Mouse (Mus musculus) granulocyte monocyte progenitor cell, adult 5-6 weeks (primary cell): ENCODE measurements at regions not wholly inside any gene's neighbourhood (a gene's known extent, or its start where the extent isn't known, plus 50 kb on each side); places are given as distances from the start of the nearest gene placed in this dataset.

Experiments used
- ATAC-seq: replicated peaks from 2 replicates; pipeline ENCODE4 v1.8.0; 2016; ENCODE audit warnings: mild to moderate bottlenecking, moderate TSS enrichment, inconsistent platforms; ENCODE audit not compliant: poor library complexity, severe bottlenecking

- no peak for ATAC-seq
Measured at GRCm38 (mm10) chr12:77749438-77750007, 444.5 kb upstream of the Gm6657 start.

DNA sequence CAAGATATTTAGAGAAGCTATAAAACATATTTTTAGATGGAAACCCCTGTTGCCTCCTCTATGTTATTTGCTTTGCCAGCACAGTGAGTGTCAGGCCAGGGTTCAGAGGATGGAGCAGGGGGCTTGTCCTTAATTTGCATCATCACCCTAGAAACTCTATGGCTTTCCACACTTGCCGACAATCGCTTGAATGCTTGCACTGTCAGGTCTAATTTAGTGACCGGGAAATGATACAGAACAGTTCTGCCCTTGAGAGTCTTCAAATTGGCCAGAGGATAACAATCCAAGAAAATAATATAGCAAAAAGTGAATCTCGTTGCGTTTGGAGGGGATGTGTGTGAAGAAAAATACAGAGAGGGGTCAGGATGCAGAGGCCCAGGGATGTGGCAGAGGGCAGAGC is 441.9 kb upstream of the Gm6657 start:
- ATAC-seq = no peak

DNA sequence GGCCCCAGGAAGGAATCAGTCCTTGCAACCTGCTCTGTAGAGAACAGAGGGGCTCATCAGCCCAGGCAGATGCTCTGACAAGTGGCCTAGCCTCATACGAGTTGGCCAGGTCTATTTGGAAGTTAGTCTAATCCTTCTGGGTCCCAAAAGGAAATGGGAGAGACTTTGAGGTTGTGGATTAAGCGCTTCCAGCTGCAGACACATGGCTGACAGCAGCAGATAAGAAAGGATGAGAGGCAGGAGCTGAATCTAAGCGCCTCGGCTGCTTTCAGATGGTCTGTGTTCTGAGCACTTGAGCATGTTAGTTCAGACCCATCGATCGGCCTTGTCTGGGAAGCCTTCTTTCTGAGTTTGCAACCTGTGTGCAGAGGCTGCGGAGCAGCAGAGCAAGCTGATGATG is 438.0 kb upstream of the Gm6657 start:
- no peak for ATAC-seq

- no peak for ATAC-seq
Measured at GRCm38 (mm10) chr12:77760976-77761375, 433.1 kb upstream of the Gm6657 start.

DNA sequence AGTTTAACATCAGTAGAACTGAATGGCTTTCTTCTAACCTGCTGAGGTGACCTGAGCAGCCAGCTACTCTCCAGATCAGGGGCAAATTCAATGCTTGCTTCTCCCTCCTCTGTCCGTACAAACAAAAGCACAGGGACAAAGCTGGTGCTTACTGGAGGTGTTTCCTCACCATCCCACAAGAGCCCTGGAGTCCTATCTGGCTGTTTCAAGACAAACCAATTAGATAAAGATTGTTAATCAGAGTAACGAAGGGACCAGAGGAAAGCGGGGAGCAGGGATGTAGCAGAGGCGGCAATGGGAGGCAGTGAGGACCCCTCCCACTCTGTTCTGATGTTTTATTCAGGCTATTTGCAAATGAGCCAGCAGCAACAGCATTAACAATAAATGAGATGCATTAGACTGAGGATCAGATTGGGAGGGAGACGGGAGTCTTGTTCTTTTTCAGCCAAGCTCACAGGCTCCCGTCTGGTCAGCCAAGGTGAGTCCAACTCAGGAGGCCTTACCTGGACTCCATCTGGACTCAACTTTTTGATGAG is 418.0 kb upstream of the Gm6657 start:
- ATAC-seq = no peak

DNA sequence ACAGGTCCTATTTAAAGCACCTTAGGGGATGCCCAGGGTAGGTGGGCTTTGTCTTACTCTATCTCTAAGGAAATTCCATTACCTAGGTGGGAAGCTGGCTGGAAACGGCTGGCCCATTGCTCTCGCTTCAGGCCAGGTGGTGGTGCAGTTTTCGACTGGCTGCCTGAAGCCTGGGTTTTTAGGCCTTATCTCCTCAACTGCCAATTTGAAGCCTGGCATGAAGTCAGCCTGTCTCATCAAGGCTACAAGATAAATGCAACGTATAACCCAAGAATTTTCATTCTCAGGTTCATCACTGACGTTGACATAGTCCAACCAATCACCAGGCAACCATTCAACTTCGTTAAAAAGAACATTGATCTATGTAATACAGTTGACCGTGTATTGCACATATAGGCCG is 417.3 kb upstream of the Gm6657 start:
- ATAC-seq = no peak

- ATAC-seq = peak; percentile 94
Measured at GRCm38 (mm10) chr12:77780885-77781698, 412.9 kb upstream of the Gm6657 start.

DNA sequence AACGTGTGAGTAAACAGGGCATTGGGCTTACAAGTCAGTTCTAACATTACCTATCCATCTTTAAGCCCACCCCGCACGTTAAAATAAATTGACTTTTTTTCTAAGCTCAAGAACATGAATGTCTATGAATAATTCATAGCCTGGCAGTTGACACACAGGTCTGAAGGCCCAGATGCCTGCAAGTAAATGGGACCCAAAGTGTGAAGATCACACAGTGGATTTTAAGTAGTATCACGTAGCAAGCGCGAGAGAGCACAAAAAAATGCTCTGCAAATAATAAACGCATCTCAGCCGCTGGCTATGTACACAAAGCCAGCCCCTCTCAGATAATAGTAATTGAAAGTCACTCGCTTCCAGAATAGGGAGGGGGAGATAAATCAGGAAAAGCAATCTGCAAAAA is 410.1 kb upstream of the Gm6657 start:
- no peak for ATAC-seq

GRCm38 (mm10) chr12:77785647-77786046 is 408.4 kb upstream of the Gm6657 start:
- ATAC-seq = no peak

DNA sequence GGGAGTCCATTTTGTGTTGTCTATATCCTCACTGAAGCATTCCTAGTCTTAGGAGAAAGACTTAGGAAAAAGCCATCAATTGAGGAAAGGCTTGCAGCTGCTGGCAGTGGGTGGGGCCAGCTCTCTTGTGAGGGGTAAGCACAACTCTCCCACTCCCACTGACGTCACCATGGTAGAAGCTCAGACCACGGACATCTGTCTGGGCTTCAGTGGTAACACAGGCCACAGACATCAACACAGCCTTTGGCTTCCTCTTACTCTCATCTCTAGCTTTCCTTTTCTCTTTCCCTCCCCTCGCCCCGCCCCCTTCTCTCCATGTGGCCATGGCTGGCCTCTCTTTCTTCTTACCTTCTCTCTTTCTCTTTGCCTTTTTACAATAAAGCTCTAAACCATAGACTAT is 407.4 kb upstream of the Gm6657 start:
- 0 out of 2 replicates have a peak, but pooled peaks have one; percentile 34 for ATAC-seq

DNA sequence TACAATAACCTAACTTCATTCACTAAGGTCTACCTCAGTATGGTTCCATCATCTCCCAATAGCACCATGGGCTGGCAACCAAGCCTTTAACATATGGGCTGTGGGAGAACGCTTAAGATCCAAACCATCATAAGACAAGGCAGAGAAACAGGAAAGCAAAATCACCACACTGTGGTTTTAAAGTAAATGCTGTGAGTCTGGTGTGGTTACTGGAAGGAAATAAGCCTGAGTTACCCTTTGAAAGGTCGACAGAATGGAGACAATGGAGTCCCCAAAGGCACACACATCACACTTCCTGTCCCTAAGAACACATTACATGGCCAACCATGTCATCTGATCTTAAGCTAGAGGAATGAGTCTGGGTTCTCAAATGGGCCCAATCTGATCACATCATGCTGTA is 405.8 kb upstream of the Gm6657 start:
- ATAC-seq = no peak

DNA sequence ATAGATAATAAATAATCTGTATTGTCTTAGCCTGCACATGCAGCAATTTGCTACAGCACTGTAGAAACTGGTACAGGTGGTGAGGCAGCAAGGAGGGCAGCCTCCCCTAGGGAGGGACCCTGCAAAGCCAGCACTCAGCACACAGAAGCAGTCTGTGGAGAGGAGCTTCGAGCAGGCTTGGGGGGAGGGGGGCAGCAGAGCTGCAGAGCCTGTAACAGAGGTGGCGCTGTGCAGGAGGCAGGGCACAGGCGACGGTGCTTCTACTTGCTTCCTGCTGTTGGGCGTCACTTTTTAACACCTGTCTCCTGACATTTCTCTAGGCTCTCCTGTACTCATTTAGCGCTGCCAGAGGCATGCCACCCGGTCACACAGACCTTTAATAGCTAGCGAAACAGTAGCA is 404.6 kb upstream of the Gm6657 start:
- peak; percentile 76 for ATAC-seq

DNA sequence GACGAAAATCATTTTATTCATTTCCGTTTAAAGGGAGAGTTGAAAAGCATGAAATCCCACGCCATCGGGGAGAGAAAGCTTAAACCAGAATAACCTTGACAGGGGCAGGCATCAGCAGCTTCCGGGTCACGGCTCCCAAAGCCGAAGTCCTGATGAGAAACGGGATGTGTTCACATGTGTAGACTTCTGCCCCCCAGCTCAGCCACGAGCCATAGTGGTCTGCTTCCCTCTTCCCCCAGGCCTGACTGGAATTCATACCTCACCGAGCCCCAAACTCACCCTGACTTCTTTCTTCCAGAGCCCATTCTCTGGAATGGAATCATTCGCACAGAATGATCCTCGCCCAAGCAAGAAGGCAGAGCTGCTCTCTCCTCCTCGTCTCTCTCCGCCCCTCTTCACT is 404.2 kb upstream of the Gm6657 start:
- peak; percentile 33 for ATAC-seq

DNA sequence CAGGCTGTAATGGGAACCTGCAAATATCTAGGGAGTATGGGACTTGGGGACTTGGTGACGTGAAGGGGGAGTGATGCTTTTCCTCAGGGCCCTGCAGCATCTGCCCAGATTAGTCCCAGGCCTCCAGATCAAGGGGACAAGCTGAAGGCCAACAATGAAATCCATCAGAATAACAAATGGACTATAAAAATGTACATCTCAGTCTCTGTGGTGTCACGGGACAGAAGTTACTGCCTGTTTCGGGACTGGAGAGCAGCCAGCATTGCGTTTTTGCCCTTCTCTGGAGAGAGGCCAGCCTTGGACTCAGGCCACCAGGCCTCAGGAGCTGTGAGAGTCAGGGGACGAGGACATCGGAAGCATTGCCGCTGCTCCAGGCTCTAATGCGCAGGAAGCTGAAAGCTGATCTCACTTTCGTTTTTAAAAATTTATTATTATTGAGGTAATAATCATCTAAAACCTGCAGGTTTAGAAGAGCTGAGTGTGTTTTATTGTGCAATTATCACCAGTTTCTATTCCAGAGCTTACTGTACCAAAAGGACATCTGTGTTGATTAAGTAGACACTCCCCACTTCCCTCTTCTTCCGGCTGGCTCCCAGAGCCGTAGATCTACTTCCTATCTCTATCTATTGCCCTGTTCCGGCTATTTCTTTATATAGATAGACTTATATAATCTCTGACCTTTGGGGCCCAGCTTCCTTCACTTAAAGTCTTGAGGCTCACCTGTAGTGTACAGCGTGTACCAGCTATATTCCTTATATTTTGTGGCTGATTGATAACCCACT is 403.0 kb upstream of the Gm6657 start:
- peak; percentile 64 for ATAC-seq

- ATAC-seq = no peak
Measured at GRCm38 (mm10) chr12:77798516-77798915, 395.5 kb upstream of the Gm6657 start.

DNA sequence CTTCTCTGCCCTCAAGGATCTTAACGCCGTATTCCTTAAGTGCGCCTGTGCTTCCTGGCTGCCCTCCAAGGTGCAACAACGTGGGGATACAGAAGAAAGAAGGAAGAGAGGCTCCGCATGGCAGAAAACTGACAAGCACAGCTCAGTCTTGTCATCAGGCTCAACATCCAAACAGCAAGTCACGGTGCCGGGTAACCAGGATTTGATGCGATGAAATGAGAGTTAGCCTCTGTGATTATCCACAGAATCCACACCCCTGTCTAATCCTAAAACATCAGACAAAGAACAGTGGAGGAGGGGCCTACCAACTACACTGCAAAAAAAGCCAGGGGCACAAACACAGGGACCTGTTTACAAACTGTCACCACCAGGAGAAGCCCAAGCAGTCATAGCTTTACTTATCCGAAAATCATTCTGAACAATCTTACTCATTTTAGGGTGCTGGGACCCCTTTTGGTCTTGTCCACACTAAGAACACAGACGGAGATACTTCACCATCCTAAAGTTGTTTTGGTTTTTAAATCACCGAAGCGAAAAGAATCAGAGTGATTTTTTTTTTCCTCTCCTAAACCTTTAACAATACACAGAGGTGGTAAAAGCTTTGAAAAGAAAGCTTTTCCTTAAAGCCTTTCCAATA is 394.8 kb upstream of the Gm6657 start:
- ATAC-seq = no peak

- ATAC-seq = no peak
Measured at GRCm38 (mm10) chr12:77807674-77808073, 386.4 kb upstream of the Gm6657 start.

GRCm38 (mm10) chr12:77811276-77811675 is 382.8 kb upstream of the Gm6657 start:
- ATAC-seq = peak; percentile 52; the same call in 1 of the 2 replicates

- ATAC-seq = no peak
Measured at GRCm38 (mm10) chr12:77819456-77819855, 374.6 kb upstream of the Gm6657 start.

DNA sequence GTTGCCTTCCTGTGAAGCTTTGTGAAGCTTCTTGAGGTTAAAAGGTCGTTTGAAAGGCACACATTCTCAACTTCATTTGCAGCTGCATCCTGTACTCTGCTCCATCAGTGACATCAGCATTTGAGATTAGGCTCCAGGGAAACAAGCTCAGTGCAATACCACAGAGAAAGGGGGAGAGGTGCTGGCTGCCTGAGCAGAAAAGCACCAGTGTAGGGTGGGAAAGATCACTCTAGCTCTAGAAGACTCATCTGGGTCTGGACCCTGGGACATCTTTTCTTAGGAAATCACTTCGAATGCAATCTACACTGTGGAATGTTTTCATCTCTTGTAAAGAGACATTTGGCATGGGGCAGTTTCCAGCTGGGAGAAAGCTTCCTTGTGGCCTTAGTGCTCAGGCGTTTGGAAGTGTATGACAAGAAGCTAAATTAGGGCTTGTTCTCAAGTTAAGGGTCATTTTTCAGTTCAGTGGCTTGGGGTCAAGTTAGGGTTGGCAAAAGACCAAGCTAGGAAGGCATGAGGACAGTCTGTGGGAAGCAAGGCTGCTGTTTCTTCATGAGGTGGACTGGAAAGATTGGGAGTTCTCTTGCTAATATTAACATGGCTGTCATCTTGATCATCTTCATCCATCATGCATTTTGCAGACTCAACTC is 370.5 kb upstream of the Gm6657 start:
- ATAC-seq = no peak
